Comparison of ENCODE assay signal across 25 mouse cellular contexts in the genomic region with DNA sequence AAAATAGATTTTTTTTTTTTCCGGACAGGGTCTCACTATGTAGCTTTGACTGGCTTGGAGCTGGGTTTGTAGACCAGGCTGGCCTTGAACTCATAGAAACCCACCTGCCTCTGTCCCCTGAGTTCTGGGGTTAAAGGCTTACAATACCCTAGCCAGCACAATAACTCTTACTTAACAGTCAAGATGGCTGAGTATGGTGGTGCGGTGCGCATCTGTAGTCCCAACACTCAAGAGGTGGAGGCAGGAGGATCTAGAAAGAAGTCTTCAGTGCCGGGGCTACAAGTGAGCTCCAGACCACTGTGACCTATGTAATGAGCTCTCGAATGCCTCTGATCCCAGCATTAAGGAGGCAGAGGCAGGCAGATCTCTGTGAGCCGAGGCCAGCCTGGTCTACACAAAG. TPM values are rescaled to one million over a fixed set of nuclear protein-coding genes. Genes with fewer than 3 reads are reported as not detected.
"Had no signal": no experiment of that assay in that cellular context is flagged by ENCODE, and none has a peak within 500 bp of the region (broad histone marks: within the 10 kb centered on the region; RNA-seq: fewer than 3 reads in every experiment).

No protein-coding gene starts in this region.

- H3K36me3 ChIP-seq: heart, embryonic 10.5 days; heart, embryonic 12.5 days; hindbrain, embryonic 10.5 days; hindbrain, embryonic 12.5 days; intestine, embryonic 15.5 days; limb, embryonic 10.5 days; limb, embryonic 12.5 days; liver, embryonic 13.5 days had no signal

- H3K9ac ChIP-seq: heart, embryonic 12.5 days; hindbrain, embryonic 12.5 days; hindbrain, embryonic 14.5 days; intestine, embryonic 15.5 days; limb, embryonic 12.5 days; liver, embryonic 13.5 days had no signal

- H3K27ac ChIP-seq: heart, adult 2 months; heart, embryonic 10.5 days; hindbrain, embryonic 10.5 days; hindbrain, embryonic 12.5 days; hindbrain, embryonic 14.5 days; intestine, embryonic 15.5 days; limb, embryonic 10.5 days; limb, embryonic 12.5 days; liver, embryonic 13.5 days had no signal

- H3K27me3 ChIP-seq: hindbrain, embryonic 12.5 days; intestine, embryonic 15.5 days; limb, embryonic 12.5 days; liver, embryonic 13.5 days had no signal

- ATAC-seq: hindbrain, embryonic 16.5 days; inflammation-experienced regulatory T-cells, adult 6 months had no signal

- DNase-seq: gastrocnemius, postnatal 14 days; heart, postnatal 10 days; heart, postnatal 4 days; kidney, adult 18-20 months; kidney, adult 8-10 months; kidney, postnatal 14 days; layer of hippocampus, adult 9-11 months; liver, embryonic 13.5 days had no signal

- H3K4me1 ChIP-seq: heart, embryonic 10.5 days; heart, embryonic 12.5 days; hindbrain, embryonic 10.5 days; hindbrain, embryonic 12.5 days had no signal

- H3K9me3 ChIP-seq: heart, embryonic 10.5 days; hindbrain, embryonic 10.5 days; intestine, embryonic 15.5 days; limb, embryonic 10.5 days; liver, embryonic 13.5 days had no signal

- H3K4me2 ChIP-seq: heart, embryonic 12.5 days; hindbrain, embryonic 12.5 days; hindbrain, embryonic 14.5 days; limb, embryonic 12.5 days; liver, embryonic 11.5 days; liver, embryonic 13.5 days had no signal

- H3K4me3 ChIP-seq: heart, adult 2 months; heart, embryonic 10.5 days; heart, embryonic 12.5 days; hindbrain, embryonic 10.5 days; hindbrain, embryonic 12.5 days; intestine, embryonic 15.5 days; limb, embryonic 10.5 days; limb, embryonic 12.5 days; liver, embryonic 13.5 days had no signal

RNA-seq across cellular contexts. Expression of gene Plekhg6, which starts 31.1 kb away (rescaled TPM):
- total RNA-seq: gastrocnemius, adult 18-20 months; gastrocnemius, adult 8-10 months; gastrocnemius, postnatal 14 days; granulocyte monocyte progenitor cell, adult 5-6 weeks; heart, postnatal 10 days; heart, postnatal 25 days; heart, postnatal 4 days; layer of hippocampus, postnatal 14 days had no signal
- polyA plus RNA-seq: heart, embryonic 12.5 days; inflammation-experienced regulatory T-cells, adult 6 months had no signal
